Mouse (Mus musculus) Patski (cell line): ENCODE results near the gene Dyrk2. TPM values are rescaled to one million over a fixed set of nuclear protein-coding genes. Genes with fewer than 3 reads are reported as not detected.

Source experiments
- ATAC-seq: fragments of 100-300 bp; one replicate; pipeline ENCODE4 v1.8.0; 2021
- CTCF ChIA-PET: fragments of 350-600 bp; sonication (Branson Sonifier 250); formaldehyde crosslinking; loops from one replicate; lab custom pipeline; 2022; ENCODE audit warnings: inconsistent platforms; lab: Charles Lee
- POLR2A ChIA-PET: fragments of 350-600 bp; sonication (Branson Sonifier 250); formaldehyde crosslinking; loops from one replicate; lab custom pipeline; 2022; ENCODE audit warnings: antibody characterized with exemption, inconsistent platforms; lab: Charles Lee
- DNase-seq: peaks from one replicate; pipeline ENCODE4 v3.0.0-alpha.2; 2011; ENCODE audit warnings: low read depth, low spot score
- H3K27me3 ChIP-seq: fragments of 371-371 bp; one replicate; pipeline ENCODE4 v1.5.1; 2021
- CTCF ChIP-seq: fragments of 100-300 bp; IDR thresholded peaks from one replicate; pipeline ENCODE4 v1.5.1; 2021
- in situ Hi-C: fragments of 300-500 bp; cut with MboI; formaldehyde crosslinking; loops from 3 replicates; pipeline ENCODE4 v1.11.1; 2018; ENCODE audit warnings: low pct_unique_long_range_greater_than_20kb, mixed read lengths
- polyA plus RNA-seq: library from polyadenylated mRNA; unstranded; gene quantifications from one replicate; pipeline ENCODE4 v1.2.3, GENCODE M21; 2021

Dyrk2 gene
- polyA plus RNA-seq, 1 experiment from 2014 or later, result 19.7 TPM

DNA sequence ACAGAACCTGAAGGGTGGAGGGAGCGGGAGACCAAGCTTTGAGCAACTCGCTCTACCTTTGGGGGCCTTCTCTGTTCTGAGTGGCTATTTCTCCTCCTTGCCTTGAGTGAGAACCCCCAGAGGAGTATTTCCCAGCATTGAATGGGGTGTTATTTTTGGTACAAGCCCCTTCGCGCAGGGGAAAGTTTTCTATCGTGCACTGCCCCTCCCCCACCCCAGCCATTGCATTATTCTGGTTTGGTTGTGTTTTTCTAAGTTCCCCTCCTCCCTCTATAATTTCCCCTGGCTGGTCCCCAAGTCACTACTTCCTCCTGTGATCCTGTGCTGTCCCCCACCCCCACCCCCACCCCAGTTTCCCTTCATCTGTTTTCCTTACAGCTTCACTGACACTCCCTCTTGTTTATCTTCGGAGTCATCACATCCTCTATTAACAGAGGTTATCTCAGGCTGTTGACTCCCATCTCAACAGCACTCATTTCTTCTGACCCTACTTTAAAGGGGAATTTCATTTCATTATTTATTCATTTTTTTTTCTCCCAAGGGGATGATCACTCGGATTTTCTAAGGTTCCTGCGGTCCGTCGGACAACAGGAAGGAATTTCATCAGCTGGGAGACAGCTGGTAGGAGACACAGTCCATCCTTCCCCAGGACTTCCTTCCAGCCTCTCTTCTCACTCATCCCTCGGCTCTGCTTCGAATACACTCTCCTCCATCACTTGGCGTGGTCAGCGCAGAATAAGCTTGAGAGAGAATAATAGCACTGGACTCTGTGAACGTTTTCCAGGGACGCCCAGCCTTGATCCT, 58.9 kb downstream of the Dyrk2 start:
- CTCF ChIA-PET, result no interaction called here
- H3K27me3 ChIP-seq, result no peaks in the 10 kb centered on the region
- ATAC-seq, result no peak
- no peak for DNase-seq
- POLR2A ChIA-PET, result no interaction called here
- in situ Hi-C loops, result no loop called here
- TF ChIP-seq CTCF, result no peak
